Mouse (Mus musculus) bone marrow, adult 2 months (tissue): ENCODE measurements around the gene Chl1.

Experiments used
- CTCF ChIP-seq: fragments of 200-500 bp; IDR thresholded peaks from 2 replicates; pipeline ENCODE4 v1.5.1; 2011; ENCODE audit warnings: low read length, control low read depth; ENCODE audit not compliant: control insufficient read depth, insufficient read depth
- POLR2A ChIP-seq: fragments of 200-500 bp; IDR thresholded peaks from 2 replicates; pipeline ENCODE4 v1.6.1; 2011; ENCODE audit warnings: low read depth, mild to moderate bottlenecking, control low read depth, low read length, borderline replicate concordance; ENCODE audit not compliant: control insufficient read depth

GRCm38 (mm10) chr6:103665677-103666316, 155.4 kb downstream of the Chl1 start:
- TF ChIP-seq CTCF = no peak
- no peak for TF ChIP-seq POLR2A
